Mouse (Mus musculus): ENCODE results near the gene Nmnat2. TPM values are rescaled to one million over a fixed set of nuclear protein-coding genes. Genes with fewer than 3 reads are reported as not detected.

The Nmnat2 gene
- total RNA-seq, 2 experiments from 2014 or later: 124 to 128 TPM

- DNase-seq (ENCODE audit: extremely low spot score in 1 of 2, low spot score in 1 of 2): no peak
Measured at GRCm38 (mm10) chr1:153153619-153154137, 198.9 kb downstream of the Nmnat2 start.

GRCm38 (mm10) chr1:153155364-153155763, 200.6 kb downstream of the Nmnat2 start:
- DNase-seq (ENCODE audit: extremely low spot score in 1 of 2, low spot score in 1 of 2): no peak

- DNase-seq (ENCODE audit: extremely low spot score in 1 of 2, low spot score in 1 of 2): no peak
Measured at GRCm38 (mm10) chr1:153157021-153157623, 202.3 kb downstream of the Nmnat2 start.

GRCm38 (mm10) chr1:153159137-153159536, 204.3 kb downstream of the Nmnat2 start:
- DNase-seq (ENCODE audit: extremely low spot score in 1 of 2, low spot score in 1 of 2): no peak

- DNase-seq (ENCODE audit: extremely low spot score in 1 of 2, low spot score in 1 of 2): no peak
Measured at GRCm38 (mm10) chr1:153163831-153164230, 209.0 kb downstream of the Nmnat2 start.

GRCm38 (mm10) chr1:153168293-153168692, 213.5 kb downstream of the Nmnat2 start:
- no peak for DNase-seq (ENCODE audit: extremely low spot score in 1 of 2, low spot score in 1 of 2)

Other genes with a start within 250 kb of the Nmnat2 start
- gene Apobec4, start 204.4 kb upstream of the Nmnat2 start, total RNA-seq (2021): not detected
- gene Rgl1, start 188.6 kb upstream of the Nmnat2 start, total RNA-seq (2021): 100 to 1,000 TPM; 109 to 111 TPM
- gene Arpc5, start 188.5 kb upstream of the Nmnat2 start, total RNA-seq (2021): 100 to 1,000 TPM; 219 to 220 TPM
- 1 to 10 TPM; 3.5 to 3.7 TPM for gene Ncf2, start 154.8 kb upstream of the Nmnat2 start, total RNA-seq (2021)
- 10 to 100 TPM; 89.5 to 92.0 TPM for gene Smg7, start 52.3 kb upstream of the Nmnat2 start, total RNA-seq (2021)
- gene Lamc2, start 231.5 kb downstream of the Nmnat2 start, total RNA-seq (2021): 1 to 10 TPM in 1 of 2 experiments, under 1 TPM in 1; 0.96 to 2.3 TPM

Measured in layer of hippocampus, postnatal 25 days (tissue).